Mouse (Mus musculus): Measurements from ENCODE around the gene Thsd4. TPM values are rescaled to one million over a fixed set of nuclear protein-coding genes. Genes with fewer than 3 reads are reported as not detected.

Gene Thsd4
- polyA plus RNA-seq, 1 experiment: 2.6 TPM

DNA sequence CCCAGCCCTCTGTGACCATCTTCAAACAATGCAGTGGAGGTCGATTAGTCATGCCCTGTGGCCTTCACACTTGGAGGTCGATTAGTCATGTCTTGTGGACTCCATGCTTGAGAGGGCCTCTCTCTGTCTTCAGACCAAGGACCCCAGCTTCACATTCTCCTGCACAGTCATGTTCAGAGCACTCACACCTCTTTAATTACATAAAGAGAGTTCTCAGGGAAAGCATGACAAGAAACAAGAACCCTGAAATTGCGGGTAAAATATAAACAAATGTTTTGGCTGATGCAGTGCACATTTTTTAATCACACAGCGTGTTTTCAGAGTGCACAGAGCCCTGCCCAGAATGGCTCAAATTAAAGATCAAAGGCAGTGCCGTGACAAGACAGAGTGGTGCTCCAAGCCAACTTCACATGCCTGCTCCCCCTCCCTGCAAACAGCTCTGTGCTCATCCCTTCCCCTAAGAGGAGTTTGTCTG, 439.7 kb downstream of the Thsd4 start:
- Histone ChIP-seq H3K4me3 (ENCODE audit: insufficient read depth, low read length) (no peak overlapping the region), H3K27ac (ENCODE audit: insufficient read depth, low read length) (no peak overlapping the region), H3K4me1 (ENCODE audit: control insufficient read depth, insufficient read depth, low read length) (no peaks in the 10 kb centered on the region)
- no peak for TF ChIP-seq POLR2A (IDR thresholded peaks at IDR 0.05; ENCODE audit: extremely low read depth, insufficient read depth, low read length)
- TF ChIP-seq CTCF (IDR thresholded peaks at IDR 0.05; ENCODE audit: extremely low read depth, insufficient read depth, low read length): no peak

DNA sequence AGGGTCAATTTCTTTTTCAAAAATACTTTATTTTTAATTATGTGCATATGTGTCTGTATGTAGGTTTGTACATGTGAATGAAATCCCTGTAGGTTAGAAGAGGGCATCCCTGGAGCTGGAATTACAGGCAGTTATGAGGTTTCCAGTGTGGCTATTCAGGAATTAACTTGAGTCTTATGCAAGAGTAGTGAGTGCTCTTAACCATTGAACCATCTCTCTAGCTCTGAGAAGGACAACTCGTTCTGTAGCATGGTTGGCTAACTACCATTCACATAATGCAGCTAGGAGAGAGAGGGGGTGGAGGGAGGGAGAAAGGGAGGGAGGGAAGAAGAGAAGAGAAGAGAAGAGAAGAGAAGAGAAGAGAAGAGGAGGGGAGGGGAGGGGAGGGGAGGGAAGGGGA, 444.1 kb downstream of the Thsd4 start:
- TF ChIP-seq CTCF (IDR thresholded peaks at IDR 0.05; ENCODE audit: extremely low read depth, insufficient read depth, low read length) (no peak), POLR2A (IDR thresholded peaks at IDR 0.05; ENCODE audit: extremely low read depth, insufficient read depth, low read length) (no peak)
- H3K4me1 ChIP-seq (ENCODE audit: control insufficient read depth, insufficient read depth, low read length): no peaks in the 10 kb centered on the region
- no peak overlapping the region for H3K27ac ChIP-seq (ENCODE audit: insufficient read depth, low read length)
- no peak overlapping the region for H3K4me3 ChIP-seq (ENCODE audit: insufficient read depth, low read length)

GRCm38 (mm10) chr9:60076396-60076795, 445.4 kb downstream of the Thsd4 start:
- Histone ChIP-seq H3K27ac (ENCODE audit: insufficient read depth, low read length) (no peak overlapping the region), H3K4me1 (ENCODE audit: control insufficient read depth, insufficient read depth, low read length) (no peaks in the 10 kb centered on the region), H3K4me3 (ENCODE audit: insufficient read depth, low read length) (no peak overlapping the region)
- no peak for TF ChIP-seq CTCF (IDR thresholded peaks at IDR 0.05; ENCODE audit: extremely low read depth, insufficient read depth, low read length)

GRCm38 (mm10) chr9:60071620-60072263, 450.1 kb downstream of the Thsd4 start:
- H3K27ac ChIP-seq (ENCODE audit: insufficient read depth, low read length): no peak overlapping the region
- no peaks in the 10 kb centered on the region for H3K4me1 ChIP-seq (ENCODE audit: control insufficient read depth, insufficient read depth, low read length)
- no peak overlapping the region for H3K4me3 ChIP-seq (ENCODE audit: insufficient read depth, low read length)
- TF ChIP-seq CTCF (IDR thresholded peaks at IDR 0.05; ENCODE audit: extremely low read depth, insufficient read depth, low read length) (no peak), POLR2A (IDR thresholded peaks at IDR 0.05; ENCODE audit: extremely low read depth, insufficient read depth, low read length) (no peak)

- H3K4me1 ChIP-seq (ENCODE audit: control insufficient read depth, insufficient read depth, low read length): no peaks in the 10 kb centered on the region
- no peak overlapping the region for H3K27ac ChIP-seq (ENCODE audit: insufficient read depth, low read length)
- TF ChIP-seq POLR2A (IDR thresholded peaks at IDR 0.05; ENCODE audit: extremely low read depth, insufficient read depth, low read length): no peak
- TF ChIP-seq CTCF (IDR thresholded peaks at IDR 0.05; ENCODE audit: extremely low read depth, insufficient read depth, low read length): no peak
- no peak overlapping the region for H3K4me3 ChIP-seq (ENCODE audit: insufficient read depth, low read length)
Measured at GRCm38 (mm10) chr9:60067241-60067640, 454.6 kb downstream of the Thsd4 start.

- Histone ChIP-seq H3K4me1 (ENCODE audit: control insufficient read depth, insufficient read depth, low read length) (no peaks in the 10 kb centered on the region), H3K4me3 (ENCODE audit: insufficient read depth, low read length) (no peak overlapping the region), H3K27ac (ENCODE audit: insufficient read depth, low read length) (no peak overlapping the region)
- TF ChIP-seq POLR2A (IDR thresholded peaks at IDR 0.05; ENCODE audit: extremely low read depth, insufficient read depth, low read length): no peak
- no peak for TF ChIP-seq CTCF (IDR thresholded peaks at IDR 0.05; ENCODE audit: extremely low read depth, insufficient read depth, low read length)
Measured at GRCm38 (mm10) chr9:60065184-60065583, 456.7 kb downstream of the Thsd4 start.

GRCm38 (mm10) chr9:60063191-60063720, 458.6 kb downstream of the Thsd4 start:
- no peak for TF ChIP-seq CTCF (IDR thresholded peaks at IDR 0.05; ENCODE audit: extremely low read depth, insufficient read depth, low read length)
- no peak for TF ChIP-seq POLR2A (IDR thresholded peaks at IDR 0.05; ENCODE audit: extremely low read depth, insufficient read depth, low read length)
- H3K4me1 ChIP-seq (ENCODE audit: control insufficient read depth, insufficient read depth, low read length): no peaks in the 10 kb centered on the region
- no peak overlapping the region for H3K4me3 ChIP-seq (ENCODE audit: insufficient read depth, low read length)
- no peak overlapping the region for H3K27ac ChIP-seq (ENCODE audit: insufficient read depth, low read length)

DNA sequence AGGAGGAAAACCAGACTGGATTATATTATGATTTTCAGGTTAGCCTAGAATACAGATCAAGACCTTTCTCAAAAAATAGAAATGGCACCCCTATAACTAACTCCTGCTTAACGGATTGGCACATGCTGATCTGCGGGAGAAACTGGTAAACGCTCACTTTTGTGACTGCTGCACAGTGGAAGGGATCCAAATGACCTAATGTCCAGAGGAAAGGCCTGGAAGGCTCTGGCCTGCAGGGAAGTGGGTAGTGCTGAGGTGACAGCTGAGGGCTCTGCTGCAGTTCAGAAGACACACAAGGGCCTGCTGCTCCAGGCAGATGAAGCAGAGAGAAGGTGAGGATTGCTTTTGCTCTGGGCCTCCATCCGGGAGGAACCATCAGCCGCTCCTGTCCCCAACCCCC, 465.7 kb downstream of the Thsd4 start:
- Histone ChIP-seq H3K4me3 (ENCODE audit: insufficient read depth, low read length) (no peak overlapping the region), H3K27ac (ENCODE audit: insufficient read depth, low read length) (no peak overlapping the region), H3K4me1 (ENCODE audit: control insufficient read depth, insufficient read depth, low read length) (peaks cover 6% of the 10 kb centered on the region)
- TF ChIP-seq CTCF (IDR thresholded peaks at IDR 0.05; ENCODE audit: extremely low read depth, insufficient read depth, low read length) (no peak), POLR2A (IDR thresholded peaks at IDR 0.05; ENCODE audit: extremely low read depth, insufficient read depth, low read length) (no peak)

DNA sequence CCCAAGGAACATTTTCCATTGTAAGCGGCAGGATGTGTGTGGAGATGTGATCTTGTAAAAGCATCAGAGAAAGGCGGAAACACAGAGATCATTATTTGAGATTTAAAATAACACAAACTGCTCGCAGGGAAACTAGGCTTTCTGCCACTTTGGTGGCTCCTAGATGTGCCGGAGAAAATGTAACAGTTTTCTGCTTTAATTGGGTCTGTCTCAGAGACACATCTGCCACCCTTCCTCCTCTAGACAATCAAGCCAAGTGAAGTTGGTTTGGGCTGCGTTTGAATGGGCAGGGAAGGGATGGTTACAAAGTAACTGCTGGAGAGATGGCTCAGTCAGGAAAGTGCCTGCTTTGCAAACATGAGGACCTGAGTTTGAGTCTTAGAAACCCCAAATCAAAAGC, 466.9 kb downstream of the Thsd4 start:
- Histone ChIP-seq H3K27ac (ENCODE audit: insufficient read depth, low read length) (no peak overlapping the region), H3K4me1 (ENCODE audit: control insufficient read depth, insufficient read depth, low read length) (peaks cover 6% of the 10 kb centered on the region), H3K4me3 (ENCODE audit: insufficient read depth, low read length) (no peak overlapping the region)
- TF ChIP-seq POLR2A (IDR thresholded peaks at IDR 0.05; ENCODE audit: extremely low read depth, insufficient read depth, low read length): no peak
- no peak for TF ChIP-seq CTCF (IDR thresholded peaks at IDR 0.05; ENCODE audit: extremely low read depth, insufficient read depth, low read length)

GRCm38 (mm10) chr9:60053117-60053516, 468.7 kb downstream of the Thsd4 start:
- Histone ChIP-seq H3K27ac (ENCODE audit: insufficient read depth, low read length) (no peak overlapping the region), H3K4me1 (ENCODE audit: control insufficient read depth, insufficient read depth, low read length) (peaks cover 6% of the 10 kb centered on the region), H3K4me3 (ENCODE audit: insufficient read depth, low read length) (no peak overlapping the region)
- TF ChIP-seq POLR2A (IDR thresholded peaks at IDR 0.05; ENCODE audit: extremely low read depth, insufficient read depth, low read length): no peak

All from cortical plate, adult 2 months (tissue).